Mouse (Mus musculus): Measurements from ENCODE around the gene Shq1. TPM values are rescaled to one million over a fixed set of nuclear protein-coding genes. Genes with fewer than 3 reads are reported as not detected.

Gene Shq1
- polyA plus RNA-seq, 1 experiment from 2014 or later = 12.5 TPM

DNA sequence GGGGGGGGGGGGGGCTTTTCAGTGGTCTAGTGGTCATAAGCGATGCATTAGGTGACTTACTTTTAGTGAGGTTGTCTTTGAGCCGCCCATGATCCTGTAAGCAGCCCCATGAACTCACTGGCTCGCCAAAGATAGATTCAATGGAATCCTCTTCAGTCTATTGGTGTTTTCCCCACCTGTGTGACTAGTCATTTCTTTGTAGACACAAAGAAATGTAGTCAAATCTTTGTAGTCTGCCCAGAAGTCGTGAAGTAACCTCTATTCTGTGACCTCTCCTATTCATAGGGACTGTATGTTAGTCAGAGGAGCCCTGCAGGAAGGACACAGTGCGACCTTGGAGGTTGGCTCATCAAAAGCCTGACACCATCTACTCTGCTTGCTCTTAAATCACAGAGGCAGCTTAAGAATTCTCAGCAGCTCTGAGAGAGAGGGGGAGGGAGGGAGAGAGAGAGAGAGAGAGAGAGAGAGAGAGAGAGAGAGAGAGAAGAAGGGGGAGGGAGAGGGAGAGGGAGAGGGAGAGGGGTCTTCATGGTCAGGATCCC is 150.3 kb downstream of the Shq1 start:
- DNase-seq (ENCODE audit: low spot score) = no peak
- no peak overlapping the region for H3K4me2 ChIP-seq (ENCODE audit: low read depth, low read length)
- H3K36me3 ChIP-seq (ENCODE audit: control insufficient read depth, insufficient read depth, low read length) = no peaks in the 10 kb centered on the region
- H3K9me3 ChIP-seq (ENCODE audit: control insufficient read depth, low read length) = no peaks in the 10 kb centered on the region
- H3K27me3 ChIP-seq (replicated peaks; ENCODE audit: control insufficient read depth, insufficient read depth, low read length) = peaks cover 14% of the 10 kb centered on the region
- ATAC-seq (ENCODE audit: low read depth) = no peak
- H3K9ac ChIP-seq (ENCODE audit: low read depth, low read length) = no peak overlapping the region
- no peak overlapping the region for H3K4me3 ChIP-seq (ENCODE audit: low read depth, low read length)
- H3K27ac ChIP-seq (replicated peaks; ENCODE audit: low read depth, low read length) = no peak overlapping the region
- peaks cover 6% of the 10 kb centered on the region; the same call in 1 of the 2 replicates for H3K4me1 ChIP-seq (ENCODE audit: control insufficient read depth, insufficient read depth, low read length)
- WGBS = 79% methylated on average over 5 of the region's 5 CpGs

DNA sequence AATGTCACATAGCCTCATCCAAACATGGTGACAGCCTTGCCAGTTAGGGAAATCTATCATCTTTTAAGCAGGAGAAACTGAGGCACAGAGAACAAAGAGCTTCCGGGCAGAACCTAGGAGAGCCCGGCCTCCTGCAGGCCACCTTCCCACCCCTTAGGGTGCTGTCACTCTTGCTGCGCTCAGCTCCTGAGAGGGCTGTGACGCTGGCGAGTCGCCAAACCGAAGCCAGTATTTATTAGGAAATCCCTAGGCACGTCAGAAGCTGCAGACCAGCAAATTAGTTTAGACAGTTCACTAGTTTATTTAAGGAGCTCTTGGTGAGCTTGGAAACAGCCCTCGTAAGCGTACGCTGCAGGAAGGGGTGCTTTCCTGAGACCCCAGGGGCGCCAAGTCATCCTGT is 151.1 kb downstream of the Shq1 start:
- peak; percentile 38; the same call in 1 of the 2 replicates for ATAC-seq (ENCODE audit: low read depth)
- H3K4me1 ChIP-seq (ENCODE audit: control insufficient read depth, insufficient read depth, low read length) = peaks cover 6% of the 10 kb centered on the region; the same call in 1 of the 2 replicates
- H3K4me3 ChIP-seq (ENCODE audit: low read depth, low read length) = no peak overlapping the region
- peak; percentile 70 for DNase-seq (ENCODE audit: low spot score)
- no peak overlapping the region for H3K9ac ChIP-seq (ENCODE audit: low read depth, low read length)
- peaks cover 14% of the 10 kb centered on the region for H3K27me3 ChIP-seq (replicated peaks; ENCODE audit: control insufficient read depth, insufficient read depth, low read length)
- no peaks in the 10 kb centered on the region for H3K9me3 ChIP-seq (ENCODE audit: control insufficient read depth, low read length)
- no peak overlapping the region for H3K4me2 ChIP-seq (ENCODE audit: low read depth, low read length)
- no peak overlapping the region for H3K27ac ChIP-seq (replicated peaks; ENCODE audit: low read depth, low read length)
- no peaks in the 10 kb centered on the region for H3K36me3 ChIP-seq (ENCODE audit: control insufficient read depth, insufficient read depth, low read length)
- 45% methylated on average over 12 of the region's 12 CpGs for WGBS

Other genes starting within 250 kb of the Shq1 start
- gene Gxylt2, start 33.6 kb upstream of the Shq1 start, polyA plus RNA-seq (2014; fragmentation: Nextera tagmentation; extraction: Ambion mirVana) = 31.7 and 33.7 TPM in 2 replicates
- gene Ppp4r2, start 162.5 kb upstream of the Shq1 start, polyA plus RNA-seq (2014; fragmentation: Nextera tagmentation; extraction: Ambion mirVana) = 29.5 and 30.4 TPM in 2 replicates

All from embryonic facial prominence, embryonic 14.5 days (tissue).